Mouse (Mus musculus) midbrain, embryonic 10.5 days (tissue): Measurements from ENCODE around the gene Erc2. TPM values are rescaled to one million over a fixed set of nuclear protein-coding genes. Genes with fewer than 3 reads are reported as not detected.

ENCODE experiments used
- DNase-seq: peaks from one replicate; pipeline ENCODE4 v3.0.0-alpha.2; 2017; ENCODE audit warnings: low spot score
- H3K27ac ChIP-seq: fragments of 300-500 bp; sonication (generic); replicated peaks from 2 replicates; pipeline ENCODE4 v1.5.1; 2016; ENCODE audit warnings: mild to moderate bottlenecking
- H3K27me3 ChIP-seq: fragments of 300-500 bp; sonication (generic); 2 replicates; pipeline ENCODE4 v1.6.1; 2016; ENCODE audit warnings: low read depth, mild to moderate bottlenecking; ENCODE audit not compliant: poor library complexity, severe bottlenecking
- H3K36me3 ChIP-seq: fragments of 300-500 bp; sonication (generic); 2 replicates; pipeline ENCODE4 v1.6.1; 2016; ENCODE audit warnings: mild to moderate bottlenecking, moderate library complexity
- H3K4me1 ChIP-seq: fragments of 300-500 bp; sonication (generic); 2 replicates; pipeline ENCODE4 v1.6.1; 2016
- H3K4me3 ChIP-seq: fragments of 300-500 bp; sonication (generic); 2 replicates; pipeline ENCODE4 v1.5.1; 2016; ENCODE audit warnings: mild to moderate bottlenecking, moderate library complexity
- H3K9me3 ChIP-seq: fragments of 300-500 bp; sonication (generic); replicated peaks from 2 replicates; pipeline ENCODE4 v1.6.1; 2016; ENCODE audit warnings: mild to moderate bottlenecking
- WGBS: fragments of 180-500 bp; shearing (Covaris S2); methylation state at CpG from one replicate; pipeline ENCODE4 v1.1.7; 2016; 5-methylcytosine and 5-hydroxymethylcytosine counted together
- polyA plus RNA-seq: library from polyadenylated mRNA; unstranded; fragments of >200 nt; fragmentation: Nextera tagmentation; extraction: Ambion mirVana; gene quantifications from 2 replicates; pipeline ENCODE4 v1.2.1, GENCODE M21; 2016

Gene Erc2
- polyA plus RNA-seq, 1 experiment from 2014 or later, result 9.2 TPM

GRCm38 (mm10) chr14:28278951-28279350 is 656.7 kb downstream of the Erc2 start:
- 92% methylated on average over 6 of the region's 6 CpGs for WGBS
- Histone ChIP-seq H3K36me3 (no peaks in the 10 kb centered on the region), H3K27me3 (no peaks in the 10 kb centered on the region), H3K27ac (0 out of 2 replicates have a peak overlapping the region, but pooled peaks have one; percentile 6), H3K9me3 (no peaks in the 10 kb centered on the region), H3K4me1 (no peaks in the 10 kb centered on the region), H3K4me3 (no peak overlapping the region)
- DNase-seq, result no peak

- H3K27me3 ChIP-seq, result no peaks in the 10 kb centered on the region
- no peaks in the 10 kb centered on the region for H3K9me3 ChIP-seq
- H3K4me3 ChIP-seq, result no peak overlapping the region
- 91% methylated on average over 1 of the region's 1 CpGs for WGBS
- DNase-seq, result no peak
- no peaks in the 10 kb centered on the region for H3K36me3 ChIP-seq
- no peaks in the 10 kb centered on the region for H3K4me1 ChIP-seq
- no peak overlapping the region for H3K27ac ChIP-seq
Measured at GRCm38 (mm10) chr14:28280376-28280775, 658.1 kb downstream of the Erc2 start.

GRCm38 (mm10) chr14:28283319-28284095 is 661.3 kb downstream of the Erc2 start:
- Histone ChIP-seq H3K27me3 (no peaks in the 10 kb centered on the region), H3K4me3 (no peak overlapping the region), H3K27ac (no peak overlapping the region), H3K9me3 (no peaks in the 10 kb centered on the region), H3K36me3 (no peaks in the 10 kb centered on the region), H3K4me1 (no peaks in the 10 kb centered on the region)
- no peak for DNase-seq
- 79% methylated on average over 1 of the region's 1 CpGs for WGBS

GRCm38 (mm10) chr14:28286511-28286910 is 664.3 kb downstream of the Erc2 start:
- H3K4me3 ChIP-seq, result no peak overlapping the region
- no peak for DNase-seq
- H3K27me3 ChIP-seq, result no peaks in the 10 kb centered on the region
- no peaks in the 10 kb centered on the region for H3K4me1 ChIP-seq
- H3K36me3 ChIP-seq, result no peaks in the 10 kb centered on the region
- no peaks in the 10 kb centered on the region for H3K9me3 ChIP-seq
- no peak overlapping the region for H3K27ac ChIP-seq

GRCm38 (mm10) chr14:28288196-28288595 is 666.0 kb downstream of the Erc2 start:
- no peak for DNase-seq
- no peak overlapping the region for H3K4me3 ChIP-seq
- no peaks in the 10 kb centered on the region for H3K9me3 ChIP-seq
- H3K27ac ChIP-seq, result no peak overlapping the region
- no peaks in the 10 kb centered on the region for H3K36me3 ChIP-seq
- no peaks in the 10 kb centered on the region for H3K4me1 ChIP-seq
- WGBS, result 91% methylated on average over 2 of the region's 2 CpGs
- H3K27me3 ChIP-seq, result no peaks in the 10 kb centered on the region

GRCm38 (mm10) chr14:28288926-28289325 is 666.7 kb downstream of the Erc2 start:
- 83% methylated on average over 2 of the region's 2 CpGs for WGBS

GRCm38 (mm10) chr14:28293921-28294320 is 671.7 kb downstream of the Erc2 start:
- no peaks in the 10 kb centered on the region; the same call in 1 of the 2 replicates for H3K4me1 ChIP-seq
- no peak for DNase-seq
- 84% methylated on average over 5 of the region's 5 CpGs for WGBS

More at GRCm38 (mm10) chr14:28288926-28289325, 666.7 kb downstream of the Erc2 start:
- Histone ChIP-seq H3K36me3 (no peaks in the 10 kb centered on the region), H3K4me1 (no peaks in the 10 kb centered on the region), H3K9me3 (no peaks in the 10 kb centered on the region), H3K27ac (no peak overlapping the region), H3K4me3 (no peak overlapping the region), H3K27me3 (no peaks in the 10 kb centered on the region)
- no peak for DNase-seq

GRCm38 (mm10) chr14:28295145-28295544 is 672.9 kb downstream of the Erc2 start:
- no peak overlapping the region for H3K27ac ChIP-seq
- H3K4me1 ChIP-seq, result no peaks in the 10 kb centered on the region; the same call in 1 of the 2 replicates
- no peaks in the 10 kb centered on the region for H3K9me3 ChIP-seq
- H3K36me3 ChIP-seq, result no peaks in the 10 kb centered on the region
- peaks cover 11% of the 10 kb centered on the region; the same call in 1 of the 2 replicates for H3K27me3 ChIP-seq
- 87% methylated on average over 4 of the region's 4 CpGs for WGBS
- H3K4me3 ChIP-seq, result no peak overlapping the region
- DNase-seq, result no peak

More at GRCm38 (mm10) chr14:28293921-28294320, 671.7 kb downstream of the Erc2 start:
- Histone ChIP-seq H3K4me3 (no peak overlapping the region), H3K9me3 (no peaks in the 10 kb centered on the region), H3K27me3 (peaks cover 11% of the 10 kb centered on the region; the same call in 1 of the 2 replicates), H3K36me3 (no peaks in the 10 kb centered on the region), H3K27ac (no peak overlapping the region)

- H3K27me3 ChIP-seq, result peaks cover 11% of the 10 kb centered on the region; the same call in 1 of the 2 replicates
- H3K9me3 ChIP-seq, result no peaks in the 10 kb centered on the region
- no peak overlapping the region for H3K4me3 ChIP-seq
- DNase-seq, result no peak
- no peaks in the 10 kb centered on the region; the same call in 1 of the 2 replicates for H3K4me1 ChIP-seq
- WGBS, result 85% methylated on average over 6 of the region's 6 CpGs
- no peaks in the 10 kb centered on the region for H3K36me3 ChIP-seq
- H3K27ac ChIP-seq, result no peak overlapping the region
Measured at GRCm38 (mm10) chr14:28300095-28300494, 677.9 kb downstream of the Erc2 start.

- H3K27me3 ChIP-seq, result peaks cover 5% of the 10 kb centered on the region; the same call in 1 of the 2 replicates
- H3K9me3 ChIP-seq, result no peaks in the 10 kb centered on the region
- H3K4me1 ChIP-seq, result no peaks in the 10 kb centered on the region
- no peak overlapping the region for H3K4me3 ChIP-seq
- WGBS, result 64% methylated on average over 5 of the region's 5 CpGs
- no peaks in the 10 kb centered on the region for H3K36me3 ChIP-seq
- no peak overlapping the region for H3K27ac ChIP-seq
- no peak for DNase-seq
Measured at GRCm38 (mm10) chr14:28301251-28301650, 679.0 kb downstream of the Erc2 start.

GRCm38 (mm10) chr14:28304131-28304530 is 681.9 kb downstream of the Erc2 start:
- Histone ChIP-seq H3K9me3 (no peaks in the 10 kb centered on the region), H3K27me3 (0 out of 2 replicates have a peak, but pooled peaks cover 5% of the 10 kb centered on the region), H3K27ac (no peak overlapping the region), H3K4me3 (no peak overlapping the region), H3K4me1 (no peaks in the 10 kb centered on the region), H3K36me3 (no peaks in the 10 kb centered on the region)
- no peak for DNase-seq
- 86% methylated on average over 5 of the region's 5 CpGs for WGBS

GRCm38 (mm10) chr14:28308661-28309060 is 686.4 kb downstream of the Erc2 start:
- WGBS, result 86% methylated on average over 1 of the region's 1 CpGs
- H3K27ac ChIP-seq, result no peak overlapping the region

GRCm38 (mm10) chr14:28316851-28317250 is 694.6 kb downstream of the Erc2 start:
- WGBS, result 51% methylated on average over 7 of the region's 7 CpGs
- Histone ChIP-seq H3K36me3 (no peaks in the 10 kb centered on the region), H3K4me1 (peaks cover 36% of the 10 kb centered on the region), H3K27me3 (peaks cover 39% of the 10 kb centered on the region), H3K27ac (no peak overlapping the region), H3K9me3 (no peaks in the 10 kb centered on the region), H3K4me3 (no peak overlapping the region)
- DNase-seq, result no peak

More at GRCm38 (mm10) chr14:28308661-28309060, 686.4 kb downstream of the Erc2 start:
- Histone ChIP-seq H3K36me3 (no peaks in the 10 kb centered on the region), H3K4me3 (no peak overlapping the region), H3K9me3 (no peaks in the 10 kb centered on the region), H3K27me3 (peaks cover 24% of the 10 kb centered on the region; the same call in 1 of the 2 replicates), H3K4me1 (peaks cover 14% of the 10 kb centered on the region)
- no peak for DNase-seq
